Mouse (Mus musculus) small intestine, adult 2 months (tissue): ENCODE results near the gene Tubb4b. TPM values are rescaled to one million over a fixed set of nuclear protein-coding genes. Genes with fewer than 3 reads are reported as not detected.

Experiments used
- H3K27ac ChIP-seq: fragments of 200-500 bp; 2 replicates; pipeline ENCODE4 v1.5.1; 2012; ENCODE audit warnings: low read depth, low read length, control low read depth, inconsistent platforms; ENCODE audit not compliant: insufficient read depth
- H3K27me3 ChIP-seq: fragments of 200-500 bp; 2 replicates; pipeline ENCODE4 v1.6.1; 2012; ENCODE audit warnings: mild to moderate bottlenecking, moderate library complexity, low read length, inconsistent platforms; ENCODE audit not compliant: control insufficient read depth, insufficient read depth
- H3K36me3 ChIP-seq: fragments of 200-500 bp; 2 replicates; pipeline ENCODE4 v1.6.1; 2012; ENCODE audit warnings: mild to moderate bottlenecking, low read length, control low read depth, inconsistent platforms; ENCODE audit not compliant: control insufficient read depth, insufficient read depth
- H3K4me1 ChIP-seq: fragments of 200-500 bp; 2 replicates; pipeline ENCODE4 v1.6.1; 2012; ENCODE audit warnings: low read length, inconsistent platforms, mixed read lengths; ENCODE audit not compliant: control insufficient read depth, insufficient read depth, insufficient read length
- H3K4me3 ChIP-seq: fragments of 200-500 bp; 2 replicates; pipeline ENCODE4 v1.5.1; 2012; ENCODE audit warnings: low read depth, mild to moderate bottlenecking, control low read depth, inconsistent platforms, low read length, moderate library complexity
- CTCF ChIP-seq: fragments of 200-500 bp; IDR thresholded peaks from 2 replicates; pipeline ENCODE4 v1.5.1; 2012; ENCODE audit warnings: low read depth, mild to moderate bottlenecking, control low read depth, inconsistent platforms, low read length, moderate library complexity, mixed read lengths; ENCODE audit not compliant: insufficient replicate concordance, insufficient read length; ENCODE audit errors: extremely low read depth
- POLR2A ChIP-seq: fragments of 200-500 bp; IDR thresholded peaks from 2 replicates; pipeline ENCODE4 v1.6.1; 2012; ENCODE audit warnings: low read depth, mild to moderate bottlenecking, control low read depth, inconsistent platforms, low read length, moderate library complexity
- WGBS: fragments of 180-500 bp; shearing (Covaris S2); methylation state at CpG from one replicate; pipeline ENCODE4 v1.1.7; 2018; 5-methylcytosine and 5-hydroxymethylcytosine counted together
- polyA plus RNA-seq: library from polyadenylated mRNA; depleted of rRNA; stranded (reverse); fragments of >200 nt; gene quantifications from 2 replicates; pipeline ENCODE4 v1.2.3, GENCODE M21; 2012

Gene Tubb4b
- polyA plus RNA-seq, 1 experiment = 881 TPM

DNA sequence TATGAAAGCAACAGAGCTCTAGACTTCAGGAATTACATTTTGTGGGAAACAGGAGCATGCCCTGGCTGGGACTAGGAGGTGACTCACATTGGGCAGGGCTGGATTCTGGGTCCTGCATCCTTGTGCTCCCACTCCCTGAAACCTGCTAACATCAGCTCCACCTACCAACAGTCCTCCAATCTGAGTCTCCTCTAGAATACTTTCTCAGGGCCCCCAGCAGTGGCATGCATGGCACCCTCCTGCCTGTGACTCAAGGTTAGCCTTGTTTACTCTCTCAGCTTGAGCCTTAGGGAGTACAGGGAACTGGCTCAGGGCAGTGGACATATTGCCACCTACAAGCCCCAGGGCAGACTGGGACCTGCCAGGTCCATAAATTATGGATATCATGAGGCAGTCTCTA is 13.6 kb upstream of the Tubb4b start:
- Histone ChIP-seq H3K36me3 (no peaks in the 10 kb centered on the region), H3K27me3 (no peaks in the 10 kb centered on the region; the same call in 1 of the 2 replicates), H3K4me1 (peaks cover 50% of the 10 kb centered on the region), H3K27ac (no peak overlapping the region; the same call in 1 of the 2 replicates), H3K4me3 (no peak overlapping the region)
- no peak for TF ChIP-seq POLR2A
- TF ChIP-seq CTCF = no peak

DNA sequence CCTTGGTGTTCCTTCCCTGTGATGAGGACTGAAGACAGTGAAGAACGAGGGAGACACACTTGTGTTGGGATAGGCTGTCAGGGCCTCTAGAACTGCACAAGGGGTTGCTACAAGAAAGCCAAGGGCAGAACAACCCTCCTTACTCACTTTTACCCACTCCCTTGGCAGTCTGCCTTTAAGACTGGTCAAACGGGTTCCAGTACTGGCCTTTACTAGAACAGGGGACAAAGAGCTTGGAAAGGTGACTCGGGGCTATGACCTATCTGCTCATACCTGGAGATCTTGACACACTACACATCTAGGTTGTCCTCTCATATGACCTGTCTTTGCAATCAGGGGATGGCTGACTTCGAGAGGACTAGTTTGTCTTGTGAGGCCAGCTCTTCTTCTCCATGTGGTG is 13.0 kb upstream of the Tubb4b start:
- no peak overlapping the region for H3K4me3 ChIP-seq
- H3K4me1 ChIP-seq = peaks cover 47% of the 10 kb centered on the region
- no peak for TF ChIP-seq CTCF
- TF ChIP-seq POLR2A = no peak
- H3K27ac ChIP-seq = peak overlapping the region; percentile 10; the same call in 1 of the 2 replicates
- H3K27me3 ChIP-seq = no peaks in the 10 kb centered on the region; the same call in 1 of the 2 replicates
- 21% methylated on average over 4 of the region's 4 CpGs for WGBS
- no peaks in the 10 kb centered on the region for H3K36me3 ChIP-seq

DNA sequence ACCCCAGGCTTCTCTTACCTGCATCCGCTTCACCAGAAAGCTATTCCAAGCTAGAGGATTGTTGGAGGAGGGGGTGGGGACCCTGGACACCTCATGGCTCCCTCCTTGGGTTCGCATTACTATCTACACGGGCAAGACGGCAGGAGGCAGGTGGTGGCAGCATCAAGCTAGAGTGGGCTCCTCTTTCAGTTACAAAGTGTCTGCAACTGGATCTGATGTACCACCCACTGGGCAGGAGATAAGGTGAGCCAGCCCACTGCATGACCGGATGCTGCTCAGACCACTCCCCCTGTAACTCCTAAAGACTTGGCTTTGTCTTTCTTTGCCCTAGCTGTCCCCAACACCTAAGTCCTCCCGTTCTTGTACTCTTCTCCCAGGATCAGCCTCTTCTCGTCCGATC is 12.1 kb upstream of the Tubb4b start, which contains the start of gene Rnf224:
Gene Rnf224 (minus strand): TSS at position 174 of the 400 bp plus-strand sequence.
- 66% methylated on average over 8 of the region's 8 CpGs for WGBS
- 0 out of 2 replicates have a peak within 1 kb of the TSS, but pooled peaks have one; percentile 53 for H3K27ac ChIP-seq
- no peaks in the 10 kb centered on the region for H3K36me3 ChIP-seq

DNA sequence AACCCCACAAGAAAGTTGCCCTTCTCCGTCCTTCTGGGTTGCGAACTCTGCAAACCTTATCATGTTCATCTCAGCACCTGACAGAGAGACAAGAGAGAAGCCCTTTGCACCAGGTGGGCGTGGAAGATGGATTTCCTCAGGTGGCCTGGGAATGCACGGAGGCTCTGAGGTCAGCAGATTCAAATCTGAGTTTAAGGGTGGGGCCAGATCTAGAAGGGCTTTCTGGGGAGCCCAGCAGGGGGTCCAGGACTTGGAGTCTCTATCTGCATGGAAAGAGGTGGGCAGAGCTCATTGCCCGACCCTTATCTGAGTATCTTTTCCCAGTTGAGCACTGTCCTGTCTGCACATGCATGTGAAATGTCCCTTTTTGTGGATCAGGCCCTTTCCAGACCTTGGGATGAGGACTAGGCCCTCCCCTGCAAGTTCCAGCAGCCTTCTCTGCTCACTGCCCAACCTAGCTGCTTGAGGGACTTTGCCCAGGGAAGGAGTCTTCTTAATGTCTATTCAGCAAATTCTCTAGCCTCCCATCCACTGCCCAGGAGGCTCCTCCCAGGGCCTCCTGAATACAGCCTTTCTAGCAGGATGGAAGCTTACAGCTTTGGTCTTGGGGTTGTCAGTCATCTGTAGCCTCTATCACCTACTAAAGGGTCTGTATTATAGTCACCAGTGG is 10.2 kb upstream of the Tubb4b start:
- H3K4me3 ChIP-seq = no peak overlapping the region
- TF ChIP-seq POLR2A (no peak), CTCF (no peak)
- peak overlapping the region; percentile 86 for H3K27ac ChIP-seq
- WGBS = 27% methylated on average over 5 of the region's 5 CpGs
- peaks cover 35% of the 10 kb centered on the region for H3K4me1 ChIP-seq
- no peaks in the 10 kb centered on the region for H3K36me3 ChIP-seq
- no peaks in the 10 kb centered on the region for H3K27me3 ChIP-seq

More for the DNA sequence above, 12.1 kb upstream of the Tubb4b start, which contains the start of gene Rnf224:
- Histone ChIP-seq H3K27me3 (no peaks in the 10 kb centered on the region), H3K4me1 (peaks cover 47% of the 10 kb centered on the region), H3K4me3 (no peak within 1 kb of the TSS)
- TF ChIP-seq CTCF = no peak
- TF ChIP-seq POLR2A = no peak

DNA sequence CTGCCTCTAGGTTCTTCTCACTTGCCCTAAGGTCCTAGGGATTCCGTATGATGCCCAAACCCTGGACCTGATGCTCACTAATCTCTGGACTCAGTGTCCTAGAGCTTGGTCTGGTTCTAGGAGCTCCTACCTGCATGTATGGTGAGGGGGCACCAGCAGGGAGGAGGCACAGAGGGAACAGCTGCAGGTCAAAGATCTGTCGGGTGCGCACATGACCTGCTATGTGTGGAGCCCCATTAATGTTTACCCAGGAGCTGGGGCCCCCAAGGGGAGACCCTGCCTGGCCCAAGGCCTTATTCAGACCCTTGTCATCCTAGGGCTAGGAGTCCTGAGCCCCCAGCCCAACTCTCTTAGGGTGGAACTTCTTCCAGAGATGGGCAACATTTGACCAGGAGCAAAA is 9.5 kb upstream of the Tubb4b start, which contains the start of gene Slc34a3:
Gene Slc34a3 (minus strand): TSS at position 315 of the 400 bp plus-strand sequence.
- 41% methylated on average over 3 of the region's 3 CpGs for WGBS
- H3K4me3 ChIP-seq = no peak within 1 kb of the TSS
- H3K27me3 ChIP-seq = no peaks in the 10 kb centered on the region

DNA sequence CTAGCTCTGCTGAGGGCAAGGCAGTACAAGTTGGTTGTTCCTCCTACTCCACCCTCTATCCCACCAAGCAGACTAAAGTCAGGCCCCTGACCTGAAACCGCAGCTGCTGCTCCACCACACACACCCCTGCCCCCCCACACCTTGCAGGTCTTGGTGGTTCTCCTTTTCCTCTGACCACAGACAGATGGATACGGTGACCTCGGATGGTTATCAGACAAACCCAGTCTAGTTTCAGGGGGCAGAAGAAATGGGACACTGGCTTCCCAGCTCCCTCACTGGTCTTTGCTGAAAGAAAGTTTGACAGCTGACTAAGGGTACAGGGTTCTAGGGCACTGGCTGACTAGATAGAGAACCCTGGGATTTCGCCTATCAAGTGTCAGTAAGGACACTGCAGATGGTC is 8.9 kb upstream of the Tubb4b start:
- Histone ChIP-seq H3K27me3 (no peaks in the 10 kb centered on the region), H3K27ac (no peak overlapping the region), H3K4me1 (peaks cover 40% of the 10 kb centered on the region), H3K4me3 (no peak overlapping the region), H3K36me3 (no peaks in the 10 kb centered on the region)
- 73% methylated on average over 4 of the region's 4 CpGs for WGBS
- TF ChIP-seq CTCF (no peak), POLR2A (no peak)

More for the DNA sequence above, 9.5 kb upstream of the Tubb4b start, which contains the start of gene Slc34a3:
- Histone ChIP-seq H3K27ac (peak within 1 kb of the TSS; percentile 86), H3K36me3 (no peaks in the 10 kb centered on the region), H3K4me1 (peaks cover 37% of the 10 kb centered on the region)
- TF ChIP-seq CTCF (no peak), POLR2A (no peak)

DNA sequence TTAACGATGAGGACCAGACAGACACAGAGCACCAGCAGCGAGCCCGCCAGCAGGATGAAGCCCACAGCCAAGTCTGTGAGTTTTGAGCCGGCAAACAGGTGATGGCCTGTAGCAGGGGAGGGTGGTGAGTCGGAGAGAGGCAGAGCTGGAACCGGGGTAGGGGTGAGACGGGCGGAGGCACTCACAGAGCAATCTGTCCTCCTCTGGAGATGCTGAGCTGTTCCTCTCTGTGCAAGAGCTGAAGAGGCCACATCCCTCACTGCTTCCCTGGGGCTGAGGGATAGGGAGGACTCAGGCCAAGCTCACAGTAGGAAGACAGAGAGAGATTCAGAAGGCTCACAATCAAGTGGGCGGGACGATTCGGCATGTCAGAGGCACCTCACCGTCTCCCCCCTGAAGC is 6.5 kb upstream of the Tubb4b start:
- no peaks in the 10 kb centered on the region for H3K36me3 ChIP-seq
- TF ChIP-seq CTCF = no peak
- 78% methylated on average over 12 of the region's 12 CpGs for WGBS
- H3K4me3 ChIP-seq = no peak overlapping the region
- H3K27ac ChIP-seq = no peak overlapping the region
- H3K4me1 ChIP-seq = peaks cover 29% of the 10 kb centered on the region
- H3K27me3 ChIP-seq = no peaks in the 10 kb centered on the region

DNA sequence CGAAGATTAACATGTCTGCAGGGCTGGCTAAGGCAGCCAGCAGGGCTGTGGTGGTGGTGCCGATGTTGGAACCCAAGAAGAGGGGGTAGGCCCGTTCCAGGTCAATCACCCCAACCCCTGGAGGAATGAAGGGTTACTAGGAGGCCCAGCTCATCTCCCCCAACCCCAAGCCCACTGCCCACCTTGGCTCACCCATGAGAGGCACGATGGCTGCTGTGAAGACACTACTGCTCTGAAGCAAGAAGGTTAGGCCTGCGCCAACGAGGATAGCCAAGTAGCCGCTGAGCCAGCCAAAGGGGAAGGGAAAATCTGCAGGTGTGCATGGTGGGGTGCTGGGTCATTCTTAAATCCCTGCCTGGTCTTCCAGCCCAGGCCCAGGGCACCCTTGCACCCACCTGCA is 6.1 kb upstream of the Tubb4b start:
- Histone ChIP-seq H3K36me3 (no peaks in the 10 kb centered on the region), H3K4me1 (peaks cover 25% of the 10 kb centered on the region), H3K27me3 (no peaks in the 10 kb centered on the region), H3K4me3 (no peak overlapping the region), H3K27ac (no peak overlapping the region)
- no peak for TF ChIP-seq CTCF
- TF ChIP-seq POLR2A = no peak
- WGBS = 90% methylated on average over 7 of the region's 7 CpGs
